Mouse (Mus musculus): Measurements from ENCODE around the gene Ptprm.
"Not testable (repeated sequence)": the region's sequence is repeated elsewhere in the genome, so short reads cannot be mapped to it uniquely, and the experiment has no call there.

The Ptprm gene

GRCm38 (mm10) chr17:66871396-66871795 lies 482.9 kb downstream of the Ptprm start:
- DNase-seq (ENCODE audit: low spot score), result no peak

GRCm38 (mm10) chr17:66869581-66870002 lies 484.7 kb downstream of the Ptprm start:
- peak; percentile 68 for DNase-seq (ENCODE audit: low spot score)

GRCm38 (mm10) chr17:66864441-66864840 lies 489.8 kb downstream of the Ptprm start:
- DNase-seq (ENCODE audit: low spot score), result no peak

- no peak for DNase-seq (ENCODE audit: low spot score)
Observed at GRCm38 (mm10) chr17:66861557-66861956, 492.7 kb downstream of the Ptprm start.

GRCm38 (mm10) chr17:66858757-66859156 lies 495.5 kb downstream of the Ptprm start:
- no peak for DNase-seq (ENCODE audit: low spot score)

GRCm38 (mm10) chr17:66852496-66852895 lies 501.8 kb downstream of the Ptprm start:
- DNase-seq (ENCODE audit: low spot score), result no peak

- DNase-seq (ENCODE audit: low spot score), result not testable (repeated sequence)
Observed at GRCm38 (mm10) chr17:66847011-66847410, 507.2 kb downstream of the Ptprm start.

GRCm38 (mm10) chr17:66822347-66822746 lies 531.9 kb downstream of the Ptprm start:
- DNase-seq (ENCODE audit: low spot score), result no peak

- DNase-seq (ENCODE audit: low spot score), result no peak
Observed at GRCm38 (mm10) chr17:66817380-66817779, 536.9 kb downstream of the Ptprm start.

- DNase-seq (ENCODE audit: low spot score), result peak; percentile 15
Observed at GRCm38 (mm10) chr17:66815921-66816320, 538.3 kb downstream of the Ptprm start.

GRCm38 (mm10) chr17:66813786-66814185 lies 540.5 kb downstream of the Ptprm start:
- no peak for DNase-seq (ENCODE audit: low spot score)

- no peak for DNase-seq (ENCODE audit: low spot score)
Observed at GRCm38 (mm10) chr17:66813346-66813745, 540.9 kb downstream of the Ptprm start.

- no peak for DNase-seq (ENCODE audit: low spot score)
Observed at GRCm38 (mm10) chr17:66809786-66810185, 544.5 kb downstream of the Ptprm start.

GRCm38 (mm10) chr17:66808186-66808585 lies 546.1 kb downstream of the Ptprm start:
- no peak for DNase-seq (ENCODE audit: low spot score)

- no peak for DNase-seq (ENCODE audit: low spot score)
Observed at GRCm38 (mm10) chr17:66801831-66802687, 552.2 kb downstream of the Ptprm start.

- no peak for DNase-seq (ENCODE audit: low spot score)
Observed at GRCm38 (mm10) chr17:66800231-66800630, 554.0 kb downstream of the Ptprm start.

- DNase-seq (ENCODE audit: low spot score), result peak; percentile 57
Observed at GRCm38 (mm10) chr17:66786166-66786565, 568.1 kb downstream of the Ptprm start.

- DNase-seq (ENCODE audit: low spot score), result no peak
Observed at GRCm38 (mm10) chr17:66785586-66785985, 568.7 kb downstream of the Ptprm start.

- no peak for DNase-seq (ENCODE audit: low spot score)
Observed at GRCm38 (mm10) chr17:66783601-66784000, 570.7 kb downstream of the Ptprm start.

- DNase-seq (ENCODE audit: low spot score), result no peak
Observed at GRCm38 (mm10) chr17:66783075-66783492, 571.2 kb downstream of the Ptprm start.

GRCm38 (mm10) chr17:66781910-66782309 lies 572.3 kb downstream of the Ptprm start:
- no peak for DNase-seq (ENCODE audit: low spot score)

- no peak for DNase-seq (ENCODE audit: low spot score)
Observed at GRCm38 (mm10) chr17:66779026-66779425, 575.2 kb downstream of the Ptprm start.

All from retina, embryonic 14.5 days (tissue).